Mouse (Mus musculus) spleen, postnatal 0 days (tissue): ENCODE measurements around the gene Lmo3. TPM values are rescaled to one million over a fixed set of nuclear protein-coding genes. Genes with fewer than 3 reads are reported as not detected.

Source experiments
- polyA plus RNA-seq: library from polyadenylated mRNA; unstranded; fragments of >200 nt; fragmentation: Nextera tagmentation; extraction: Ambion mirVana; gene quantifications from 2 replicates; pipeline ENCODE4 v1.2.1, GENCODE M21; 2015

Lmo3 gene
- not detected in 2 replicates for polyA plus RNA-seq

DNA sequence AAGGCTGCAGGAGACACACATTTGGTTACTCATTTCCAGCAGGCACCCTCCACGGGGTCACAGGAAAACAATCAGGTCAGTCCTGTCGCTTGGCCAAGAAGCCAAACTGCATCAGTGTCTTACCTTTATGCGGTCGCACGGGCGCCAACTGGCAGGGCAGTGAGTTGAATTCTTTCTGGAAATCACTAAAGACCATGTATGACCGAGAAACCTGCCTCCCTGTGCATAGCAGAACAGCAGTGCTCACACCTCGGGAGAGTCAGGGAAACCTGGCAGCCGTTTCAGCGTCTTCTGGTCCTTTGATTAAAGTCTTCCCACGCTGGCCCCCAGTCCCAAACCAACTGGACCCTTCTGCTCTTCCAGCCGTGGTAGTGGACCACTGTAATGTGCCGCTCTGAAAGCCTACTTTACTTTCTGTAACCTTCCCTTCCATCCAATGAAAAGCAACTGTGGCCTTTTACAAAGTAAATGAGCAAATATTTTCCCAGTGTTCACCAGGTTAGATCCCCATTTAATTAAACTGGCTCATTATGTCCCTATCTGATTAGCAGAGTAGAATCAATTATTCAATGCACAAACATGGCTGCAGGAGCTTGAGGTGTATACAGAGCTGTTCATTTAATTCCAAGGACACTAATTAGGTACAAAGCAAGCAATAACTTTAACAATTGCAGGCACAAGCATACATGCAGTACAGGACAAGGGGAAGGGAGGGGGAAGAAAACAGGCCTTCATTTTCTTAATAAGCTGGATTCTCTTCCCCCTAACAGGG, at the start of gene Lmo3:
Lmo3 (minus strand) TSS at position 235 of the 772 bp plus-strand sequence.

Other genes with a start within 250 kb of the Lmo3 start
- not detected in 2 replicates for gene Igbp1b, start 76.6 kb upstream of the Lmo3 start, polyA plus RNA-seq